Mouse (Mus musculus) spleen, adult 2 months (tissue): ENCODE measurements around the gene Arfgef2. TPM values are rescaled to one million over a fixed set of nuclear protein-coding genes. Genes with fewer than 3 reads are reported as not detected.

ENCODE experiments used
- DNase-seq, 2 experiments: peaks; one replicate each; pipeline versions ENCODE4 v3.0.0 to v3.0.0-alpha.2; 2012 to 2021; ENCODE audit warnings: low spot score in 2 of 2, low read depth in 1 of 2
- H3K27ac ChIP-seq: fragments of 200-500 bp; 2 replicates; pipeline ENCODE4 v1.5.1; 2012; ENCODE audit warnings: low read length, inconsistent platforms; ENCODE audit not compliant: insufficient read depth
- H3K27me3 ChIP-seq: fragments of 200-500 bp; 2 replicates; pipeline ENCODE4 v1.6.1; 2012; ENCODE audit warnings: mild to moderate bottlenecking, moderate library complexity, low read length, inconsistent platforms; ENCODE audit not compliant: control insufficient read depth, insufficient read depth
- H3K36me3 ChIP-seq: fragments of 200-500 bp; 2 replicates; pipeline ENCODE4 v1.6.1; 2012; ENCODE audit warnings: mild to moderate bottlenecking, low read length, inconsistent platforms; ENCODE audit not compliant: control insufficient read depth, insufficient read depth
- H3K4me1 ChIP-seq: fragments of 200-500 bp; 2 replicates; pipeline ENCODE4 v1.6.1; 2011; ENCODE audit warnings: inconsistent platforms; ENCODE audit not compliant: control insufficient read depth, insufficient read depth, insufficient read length
- H3K4me3 ChIP-seq: fragments of 200-500 bp; 2 replicates; pipeline ENCODE4 v1.5.1; 2011; ENCODE audit warnings: mild to moderate bottlenecking, inconsistent platforms; ENCODE audit not compliant: insufficient read depth, insufficient read length; ENCODE audit errors: extremely low read depth
- CTCF ChIP-seq: fragments of 200-500 bp; IDR thresholded peaks from 2 replicates; pipeline ENCODE4 v1.5.1; 2011; ENCODE audit warnings: mild to moderate bottlenecking, inconsistent platforms; ENCODE audit not compliant: insufficient read depth, insufficient read length, insufficient replicate concordance; ENCODE audit errors: extremely low read depth
- POLR2A ChIP-seq: fragments of 200-500 bp; IDR thresholded peaks from 2 replicates; pipeline ENCODE4 v1.6.1; 2011; ENCODE audit warnings: low read depth, low read length, inconsistent platforms
- WGBS: fragments of 180-500 bp; shearing (Covaris S2); methylation state at CpG from one replicate; pipeline ENCODE4 v1.1.7; 2018; 5-methylcytosine and 5-hydroxymethylcytosine counted together
- polyA plus RNA-seq: library from polyadenylated mRNA; depleted of rRNA; stranded (reverse); fragments of >200 nt; gene quantifications from 2 replicates; pipeline ENCODE4 v1.2.3, GENCODE M21; 2012

Gene Arfgef2
- polyA plus RNA-seq, 1 experiment, result 11.6 TPM

DNA sequence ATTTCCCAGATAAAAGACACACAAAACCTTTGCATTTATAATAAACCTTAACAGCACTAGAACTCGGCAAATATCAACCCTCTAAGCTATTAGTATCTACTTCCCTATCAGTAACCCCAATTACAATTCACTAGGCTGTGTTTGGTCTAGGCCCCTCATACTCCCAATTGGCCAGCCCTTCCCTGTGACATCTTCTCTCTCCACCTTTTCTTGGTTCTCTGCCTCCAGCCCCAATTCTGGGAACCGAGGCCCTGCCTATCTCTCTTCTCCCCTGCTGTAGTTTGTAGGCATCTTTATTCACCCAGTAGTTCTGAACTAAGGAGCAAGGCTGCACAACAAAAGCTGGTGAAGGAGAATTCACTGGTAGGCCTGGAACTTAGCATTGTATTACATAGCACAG lies 118.6 kb downstream of the Arfgef2 start:
- Histone ChIP-seq H3K36me3 (peaks cover 31% of the 10 kb centered on the region), H3K4me3 (no peak overlapping the region), H3K27me3 (no peaks in the 10 kb centered on the region), H3K4me1 (no peaks in the 10 kb centered on the region), H3K27ac (no peak overlapping the region)
- WGBS, result 89% methylated on average over 2 of the region's 2 CpGs
- TF ChIP-seq POLR2A, result no peak
- no peak for TF ChIP-seq CTCF
- DNase-seq, result no peak

DNA sequence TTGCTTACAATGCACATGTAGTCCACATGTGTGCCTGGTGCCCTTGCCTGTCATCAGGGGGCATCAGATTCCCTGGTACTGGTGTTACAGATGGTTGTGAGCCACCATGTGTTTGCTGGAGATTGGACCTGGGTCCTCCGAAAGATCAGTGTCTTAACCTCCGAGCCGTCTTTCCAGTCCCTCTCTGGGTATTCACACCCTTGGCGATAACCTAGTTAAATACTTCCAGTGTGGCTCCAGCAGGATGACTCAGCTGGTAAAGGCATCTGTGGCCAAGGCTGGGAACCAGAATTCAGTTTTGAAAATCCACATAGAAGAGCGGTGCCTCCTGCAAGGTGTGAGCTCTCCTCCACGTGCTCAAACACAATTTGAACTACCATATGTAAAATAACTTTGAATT lies 128.6 kb downstream of the Arfgef2 start:
- TF ChIP-seq CTCF (no peak), POLR2A (no peak)
- H3K27me3 ChIP-seq, result no peaks in the 10 kb centered on the region
- WGBS, result 93% methylated on average over 6 of the region's 6 CpGs
- H3K4me3 ChIP-seq, result no peak overlapping the region
- DNase-seq, result no peak
- H3K36me3 ChIP-seq, result peaks cover 48% of the 10 kb centered on the region
- no peak overlapping the region for H3K27ac ChIP-seq
- no peaks in the 10 kb centered on the region for H3K4me1 ChIP-seq

DNA sequence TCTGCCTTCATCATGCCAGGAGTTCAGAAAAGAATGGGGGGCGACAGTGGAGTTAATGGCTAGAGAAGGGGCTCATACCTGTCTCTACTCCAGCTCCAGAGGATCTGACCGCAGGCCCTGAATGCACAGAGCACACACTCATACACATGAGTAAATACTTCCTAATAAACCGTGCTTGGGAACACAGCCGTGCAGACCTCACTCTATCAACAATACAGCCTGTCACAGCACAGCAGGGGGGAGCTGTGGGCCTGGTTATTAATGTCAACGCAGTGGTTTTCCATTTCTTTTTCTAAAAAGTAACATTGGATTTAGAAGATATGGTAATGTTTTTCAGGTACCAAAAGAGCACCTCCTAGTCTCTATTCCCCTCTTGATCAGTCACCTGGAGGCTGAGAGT lies 129.0 kb downstream of the Arfgef2 start:
- Histone ChIP-seq H3K4me3 (no peak overlapping the region), H3K27ac (no peak overlapping the region), H3K4me1 (no peaks in the 10 kb centered on the region), H3K36me3 (peaks cover 48% of the 10 kb centered on the region), H3K27me3 (no peaks in the 10 kb centered on the region)
- DNase-seq, result no peak
- no peak for TF ChIP-seq CTCF
- TF ChIP-seq POLR2A, result no peak
- 96% methylated on average over 5 of the region's 5 CpGs for WGBS

DNA sequence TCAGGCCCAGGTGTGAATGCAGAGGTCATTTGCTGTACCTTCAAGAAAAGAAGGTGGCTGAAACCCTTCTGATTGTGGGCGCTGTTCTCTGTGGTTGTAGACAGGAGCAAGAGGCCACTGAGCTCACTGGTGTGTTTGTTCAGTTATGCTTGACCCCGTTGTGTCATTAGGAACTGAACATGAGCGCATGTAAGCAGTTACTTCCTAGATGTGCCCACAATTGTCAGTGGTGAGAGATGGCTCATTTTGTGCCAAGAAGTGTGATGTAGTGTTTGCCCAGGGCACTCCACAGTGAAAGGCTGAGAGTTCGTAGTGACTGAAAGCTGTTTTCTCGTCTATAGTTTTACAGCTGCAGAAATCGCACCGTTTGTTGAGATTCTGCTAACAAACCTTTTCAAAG lies 130.2 kb downstream of the Arfgef2 start:
- no peak overlapping the region for H3K27ac ChIP-seq
- 81% methylated on average over 7 of the region's 7 CpGs for WGBS
- peaks cover 46% of the 10 kb centered on the region for H3K36me3 ChIP-seq

DNA sequence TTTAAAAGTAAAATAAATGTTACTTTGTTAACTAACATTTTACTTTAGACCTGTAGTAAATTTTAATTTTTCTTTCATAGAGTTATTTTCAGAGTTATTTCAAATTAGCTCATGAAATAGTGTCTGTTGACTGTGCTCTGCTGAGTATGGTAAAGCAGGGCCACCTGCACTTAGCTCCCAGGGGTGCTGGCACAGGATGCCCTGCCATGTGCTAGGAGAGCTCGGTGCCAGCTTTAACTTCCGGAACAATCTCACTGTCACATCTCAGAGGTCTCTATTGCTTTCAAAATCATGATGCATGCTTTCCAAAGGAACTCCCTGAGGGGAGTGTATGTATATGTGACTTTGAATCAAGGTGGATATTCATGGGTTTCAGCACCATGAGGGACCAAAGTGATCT lies 130.8 kb downstream of the Arfgef2 start:
- TF ChIP-seq POLR2A (no peak), CTCF (no peak)
- WGBS, result 82% methylated on average over 2 of the region's 2 CpGs
- peaks cover 49% of the 10 kb centered on the region for H3K36me3 ChIP-seq
- H3K4me1 ChIP-seq, result no peaks in the 10 kb centered on the region
- no peak overlapping the region for H3K4me3 ChIP-seq
- no peaks in the 10 kb centered on the region for H3K27me3 ChIP-seq
- DNase-seq, result no peak
- no peak overlapping the region for H3K27ac ChIP-seq

More for the DNA sequence above, 130.2 kb downstream of the Arfgef2 start:
- TF ChIP-seq CTCF (no peak), POLR2A (no peak)
- no peak overlapping the region for H3K4me3 ChIP-seq
- no peak for DNase-seq
- no peaks in the 10 kb centered on the region for H3K4me1 ChIP-seq
- H3K27me3 ChIP-seq, result no peaks in the 10 kb centered on the region

DNA sequence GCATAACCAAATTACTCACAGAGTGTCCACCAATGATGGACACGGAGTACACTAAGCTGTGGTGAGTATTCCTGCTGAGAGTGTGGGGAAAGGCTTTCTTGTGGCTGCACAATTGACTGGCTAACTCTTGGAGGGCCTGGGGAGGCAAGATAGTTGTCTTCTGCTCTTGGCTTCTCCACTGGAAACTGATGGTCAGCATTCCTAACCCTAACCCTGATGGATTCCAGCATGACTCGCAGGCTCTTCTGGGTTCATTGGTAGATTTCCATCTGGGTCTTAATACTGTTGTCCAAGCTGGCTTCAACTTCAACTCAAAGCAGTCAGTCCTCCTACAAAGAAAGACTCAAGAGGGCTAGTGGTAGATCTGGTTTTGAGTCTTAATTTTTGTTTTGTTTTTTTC lies 137.8 kb downstream of the Arfgef2 start:
- WGBS, result 92% methylated on average over 2 of the region's 2 CpGs
- no peak overlapping the region for H3K27ac ChIP-seq
- peaks cover 54% of the 10 kb centered on the region for H3K36me3 ChIP-seq
- no peaks in the 10 kb centered on the region for H3K27me3 ChIP-seq
- DNase-seq, result no peak
- no peak overlapping the region for H3K4me3 ChIP-seq
- H3K4me1 ChIP-seq, result no peaks in the 10 kb centered on the region
- TF ChIP-seq POLR2A (no peak), CTCF (no peak)

DNA sequence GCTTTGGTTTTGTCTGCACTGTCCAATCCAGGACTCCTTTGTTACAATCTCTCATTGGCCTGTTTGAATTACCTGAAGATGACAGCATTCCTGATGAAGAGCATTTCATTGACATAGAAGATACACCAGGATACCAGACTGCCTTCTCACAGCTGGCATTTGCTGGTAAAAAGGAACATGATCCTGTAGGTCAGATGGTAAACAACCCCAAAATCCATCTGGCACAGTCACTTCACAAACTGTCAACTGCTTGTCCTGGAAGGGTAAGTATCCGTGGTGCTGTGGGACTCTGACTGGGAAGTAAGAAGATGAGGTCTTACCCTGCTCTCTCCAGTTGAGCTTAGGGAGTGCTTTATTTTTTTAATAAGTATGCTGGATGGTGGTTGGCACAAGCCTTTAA lies 139.0 kb downstream of the Arfgef2 start:
- no peak overlapping the region for H3K4me3 ChIP-seq
- no peak overlapping the region for H3K27ac ChIP-seq
- WGBS, result 95% methylated on average over 1 of the region's 1 CpGs
- peaks cover 57% of the 10 kb centered on the region for H3K36me3 ChIP-seq
- DNase-seq, result no peak
- no peak for TF ChIP-seq POLR2A
- TF ChIP-seq CTCF, result no peak
- H3K27me3 ChIP-seq, result no peaks in the 10 kb centered on the region
- no peaks in the 10 kb centered on the region for H3K4me1 ChIP-seq
